Mouse (Mus musculus) CH12.LX (cell line): ENCODE data around the gene Cfap44.

Experiments used
- CTCF ChIP-seq, 2 experiments: IDR thresholded peaks in 1 of 2; conservative IDR thresholded peaks in 1 of 2; 2 replicates each; pipeline ENCODE4 v1.5.1; 2011 to 2012; ENCODE audit warnings: low read depth in 2 of 2, low read length in 2 of 2, improper control_type of control experiment in 1 of 2, inconsistent platforms in 1 of 2, mild to moderate bottlenecking in 1 of 2, moderate library complexity in 1 of 2
- ELF1 ChIP-seq: IDR thresholded peaks from 2 replicates; pipeline ENCODE4 v1.6.1; 2014; ENCODE audit warnings: low read depth, mild to moderate bottlenecking, inconsistent platforms, low read length, improper control_type of control experiment
- EP300 ChIP-seq: IDR thresholded peaks from 2 replicates; pipeline ENCODE4 v1.6.1; 2011; ENCODE audit warnings: low read length, improper control_type of control experiment
- GABPA ChIP-seq: IDR thresholded peaks from 2 replicates; pipeline ENCODE4 v1.6.1; 2012; ENCODE audit warnings: low read depth, low read length, improper control_type of control experiment, inconsistent platforms; ENCODE audit not compliant: insufficient replicate concordance
- HCFC1 ChIP-seq: IDR thresholded peaks from 2 replicates; pipeline ENCODE4 v1.6.1; 2012; ENCODE audit warnings: low read depth, mild to moderate bottlenecking, inconsistent platforms, low read length, improper control_type of control experiment
- JUND ChIP-seq: conservative IDR thresholded peaks from 2 replicates; pipeline ENCODE4 v1.6.1; 2011; ENCODE audit warnings: low read depth, low read length, improper control_type of control experiment
- MAX ChIP-seq: IDR thresholded peaks from 2 replicates; pipeline ENCODE4 v1.6.1; 2011; ENCODE audit warnings: low read length, improper control_type of control experiment
- MYC ChIP-seq: IDR thresholded peaks from 2 replicates; pipeline ENCODE4 v1.6.1; 2011; ENCODE audit warnings: low read depth, mild to moderate bottlenecking, improper control_type of control experiment, low read length
- SMC3 ChIP-seq: IDR thresholded peaks from 2 replicates; pipeline ENCODE4 v1.6.1; 2011; ENCODE audit warnings: low read depth, low read length, improper control_type of control experiment
- USF1 ChIP-seq: IDR thresholded peaks from 2 replicates; pipeline ENCODE4 v1.6.1; 2014; ENCODE audit warnings: low read depth, mild to moderate bottlenecking, inconsistent platforms, low read length, improper control_type of control experiment
- ZKSCAN1 ChIP-seq: IDR thresholded peaks from 2 replicates; pipeline ENCODE4 v1.6.1; 2012; ENCODE audit warnings: low read depth, inconsistent platforms, low read length, improper control_type of control experiment, borderline replicate concordance
- ZMIZ1 ChIP-seq: IDR thresholded peaks from 2 replicates; pipeline ENCODE4 v1.6.1; 2012; ENCODE audit warnings: low read depth, mild to moderate bottlenecking, inconsistent platforms, low read length, improper control_type of control experiment

- TF ChIP-seq GABPA (no peak), CTCF (conservative IDR thresholded peaks at IDR 0.05 in 1 of 2, IDR thresholded peaks at IDR 0.05 in 1 of 2; ENCODE audit: low read depth in 2 of 2, low read length in 2 of 2) (no peak), USF1 (no peak), ZKSCAN1 (no peak), ZMIZ1 (no peak), MAX (no peak), ELF1 (no peak), JUND (no peak), HCFC1 (no peak), MYC (no peak), SMC3 (no peak), EP300 (no peak)
These were observed 87.3 kb downstream of the Cfap44 start for GRCm38 (mm10) chr16:44481599-44482593.
